Mouse (Mus musculus): ENCODE results near the gene Sod1.

DNA sequence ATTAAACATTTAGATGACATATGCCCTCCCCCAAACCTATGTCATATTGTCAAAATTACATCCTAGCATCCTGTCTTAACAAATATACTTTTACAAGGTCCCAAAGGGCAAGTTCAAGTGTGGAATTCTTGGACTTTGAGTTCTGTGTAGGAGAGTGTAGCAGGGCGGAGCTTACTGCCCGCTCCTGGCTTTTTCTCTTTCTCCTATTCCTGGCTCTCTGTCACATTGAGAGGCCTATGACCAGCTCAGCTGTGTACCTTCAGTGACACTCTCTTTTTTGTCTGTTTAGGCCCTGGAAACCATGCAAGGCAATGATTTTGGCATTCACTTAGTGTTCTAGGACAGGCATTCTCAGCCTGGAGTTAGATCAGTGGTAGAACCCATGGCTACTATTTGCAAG lies 4.1 kb upstream of the Sod1 start:
- TF ChIP-seq GATA1 (IDR thresholded peaks at IDR 0.05; ENCODE audit: low read length) (no peak), TAL1 (IDR thresholded peaks at IDR 0.05; ENCODE audit: low read length) (no peak)
